Mouse (Mus musculus) right cerebral cortex, postnatal 4 days (tissue): ENCODE measurements around the gene Slc6a13.

ENCODE experiments used
- DNase-seq: peaks from one replicate; pipeline ENCODE4 v3.0.0-alpha.2; 2022

The Slc6a13 gene

DNA sequence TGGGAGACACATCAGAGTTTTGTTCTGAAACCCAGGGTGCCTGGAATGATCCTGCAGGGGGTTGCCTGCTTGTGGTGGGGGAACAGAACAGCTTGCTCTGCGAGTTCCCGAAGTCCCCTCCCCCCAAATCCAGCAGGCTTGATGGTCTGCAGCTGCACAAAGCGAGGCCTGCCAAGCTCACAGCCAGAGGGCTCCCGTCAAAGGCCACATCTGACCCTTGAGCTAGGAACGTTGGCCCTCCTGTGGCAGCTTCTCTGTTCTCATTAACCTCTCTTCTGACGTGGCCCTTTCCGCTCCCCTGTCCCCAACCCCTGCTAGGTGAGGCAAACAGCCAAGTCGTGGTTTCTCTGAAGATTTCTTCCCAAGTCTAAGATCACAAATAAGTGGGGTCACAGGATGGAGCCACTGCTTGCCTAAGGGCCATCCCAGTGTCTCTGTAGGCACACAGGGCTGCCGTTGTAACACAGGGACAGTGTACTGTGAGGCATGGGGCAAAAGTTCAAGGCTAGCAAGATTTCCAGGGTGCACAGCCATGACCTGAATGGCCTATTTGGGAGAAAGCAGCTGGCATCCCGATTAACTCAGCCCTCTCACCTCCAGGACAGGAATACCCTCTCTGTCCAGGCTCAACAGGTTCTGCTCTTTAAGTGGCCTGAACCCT, 30.0 kb downstream of the Slc6a13 start:
- DNase-seq = peak; percentile 26

DNA sequence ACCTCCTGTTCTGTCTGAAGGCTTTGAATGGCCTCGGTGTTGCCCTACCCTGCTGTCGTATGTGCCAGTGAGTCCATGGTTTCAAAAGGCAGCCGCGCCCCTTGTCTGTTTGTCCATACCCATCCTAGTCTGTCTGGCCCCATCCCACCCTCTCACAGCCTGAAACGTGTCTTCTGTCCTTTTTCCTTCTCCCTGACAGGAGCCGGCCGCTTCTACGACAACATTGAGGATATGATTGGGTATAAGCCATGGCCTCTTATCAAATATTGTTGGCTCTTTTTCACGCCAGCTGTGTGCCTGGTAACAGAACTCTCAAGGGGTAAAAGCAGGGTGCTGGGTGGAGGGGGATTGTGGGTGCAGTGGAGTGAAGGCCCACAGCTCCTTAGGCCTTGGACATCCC, 35.8 kb downstream of the Slc6a13 start:
- no peak for DNase-seq

DNA sequence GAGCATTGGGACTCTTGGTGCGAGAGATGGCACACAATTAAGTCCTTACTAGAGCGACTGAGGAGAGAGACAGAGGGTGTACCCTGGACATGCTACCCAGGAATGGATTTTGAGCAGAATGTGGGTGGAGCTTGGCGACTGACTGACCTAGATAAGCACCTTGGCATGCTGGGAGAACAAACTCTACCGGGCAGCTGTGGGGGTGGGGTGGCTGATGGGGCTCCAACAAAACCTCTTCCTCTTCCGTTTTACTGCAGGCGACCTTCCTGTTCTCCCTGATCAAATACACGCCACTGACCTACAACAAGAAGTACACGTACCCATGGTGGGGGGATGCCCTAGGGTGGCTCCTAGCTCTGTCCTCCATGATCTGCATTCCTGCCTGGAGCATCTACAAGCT, 36.5 kb downstream of the Slc6a13 start:
- DNase-seq = no peak

DNA sequence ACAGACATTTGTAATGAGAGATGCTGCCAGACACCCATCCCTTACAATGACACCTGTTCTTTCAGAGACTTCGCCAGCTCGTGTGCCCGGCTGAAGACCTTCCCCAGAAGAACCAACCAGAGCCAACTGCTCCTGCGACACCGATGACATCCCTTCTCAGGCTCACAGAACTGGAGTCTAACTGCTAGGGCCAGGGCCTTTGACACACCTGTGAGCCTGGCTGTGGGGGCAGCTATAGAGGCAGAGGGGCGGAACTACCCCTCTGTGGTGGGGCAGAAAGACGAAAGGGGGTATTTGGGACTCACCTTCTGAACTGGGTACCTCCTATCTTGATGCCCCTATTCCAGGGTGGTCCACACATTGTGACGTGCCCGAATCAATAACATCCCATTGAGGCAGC, 37.2 kb downstream of the Slc6a13 start:
- no peak for DNase-seq

DNA sequence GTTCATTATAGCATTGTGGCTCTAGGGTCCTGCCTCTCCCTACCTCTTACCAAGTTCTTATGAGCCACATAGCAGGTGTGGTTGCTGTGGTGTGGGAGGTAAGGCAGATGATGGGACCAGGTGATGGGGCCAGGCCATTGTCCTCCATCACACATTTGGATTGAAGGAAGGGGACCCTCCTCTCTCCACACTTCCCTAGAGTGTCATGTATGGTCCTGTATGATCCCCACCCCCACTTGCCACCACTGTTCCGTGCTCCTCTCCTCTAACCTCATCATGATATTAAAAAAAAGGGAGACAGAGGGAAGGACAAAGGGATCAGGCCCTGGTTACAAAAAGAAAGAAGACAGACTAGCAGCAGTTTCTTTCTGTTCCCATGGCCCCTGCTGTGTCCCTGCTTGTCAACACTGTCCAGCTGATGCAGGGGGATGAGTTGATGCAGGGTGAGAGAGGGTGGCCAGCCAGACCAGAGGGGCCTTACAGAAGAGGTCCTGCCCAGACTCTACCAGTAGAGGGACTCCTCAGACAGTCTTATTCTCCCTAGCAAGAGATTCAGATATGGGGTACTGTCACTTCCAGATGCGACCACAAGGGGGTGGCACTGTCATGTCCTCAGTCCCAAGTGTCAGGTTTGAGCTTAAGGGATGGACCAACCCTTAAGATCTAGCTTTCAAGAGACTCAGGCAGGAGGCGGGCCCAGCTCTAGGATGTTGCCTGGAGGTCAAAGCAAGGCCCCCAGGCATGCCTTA, 37.9 kb downstream of the Slc6a13 start:
- DNase-seq = peak; percentile 81

DNA sequence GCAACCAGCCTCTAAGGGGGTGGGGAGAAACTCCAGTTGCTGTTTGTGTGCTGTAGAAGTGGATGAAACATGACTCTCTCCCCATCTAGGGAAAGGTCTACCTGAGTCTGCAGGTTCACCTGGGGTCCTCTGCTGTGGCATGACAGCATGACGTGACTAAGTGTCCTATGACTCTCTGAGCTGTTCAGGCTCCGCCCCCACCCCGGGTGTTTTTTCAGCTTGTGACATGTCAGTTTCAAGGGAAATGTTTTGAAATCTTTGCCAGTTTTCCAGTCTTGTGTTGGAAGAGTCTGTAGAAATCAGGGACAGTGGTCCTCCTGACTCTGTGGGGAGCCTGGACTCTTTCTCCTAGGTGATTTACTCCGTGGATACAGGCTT, 38.5 kb downstream of the Slc6a13 start:
- no peak for DNase-seq

DNA sequence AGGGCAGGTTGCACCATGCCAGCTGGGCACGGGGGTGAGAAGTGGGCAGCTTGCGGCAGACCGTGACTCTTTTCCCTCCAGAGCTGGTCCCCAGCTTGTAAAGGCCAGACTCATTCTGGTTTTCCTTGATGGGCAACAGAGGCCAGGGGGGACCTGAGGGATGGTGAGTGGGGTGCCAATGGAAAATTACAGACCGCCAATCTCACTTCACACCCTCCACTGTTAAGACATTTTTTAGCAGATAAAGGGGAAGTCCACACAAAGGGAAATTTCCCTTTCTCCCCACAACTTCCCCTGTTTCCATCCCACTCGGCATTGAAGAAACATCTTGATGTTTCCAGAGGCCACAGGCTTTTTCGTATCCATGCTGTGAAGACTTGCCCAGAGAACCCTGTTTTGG, 41.6 kb downstream of the Slc6a13 start:
- DNase-seq = no peak

DNA sequence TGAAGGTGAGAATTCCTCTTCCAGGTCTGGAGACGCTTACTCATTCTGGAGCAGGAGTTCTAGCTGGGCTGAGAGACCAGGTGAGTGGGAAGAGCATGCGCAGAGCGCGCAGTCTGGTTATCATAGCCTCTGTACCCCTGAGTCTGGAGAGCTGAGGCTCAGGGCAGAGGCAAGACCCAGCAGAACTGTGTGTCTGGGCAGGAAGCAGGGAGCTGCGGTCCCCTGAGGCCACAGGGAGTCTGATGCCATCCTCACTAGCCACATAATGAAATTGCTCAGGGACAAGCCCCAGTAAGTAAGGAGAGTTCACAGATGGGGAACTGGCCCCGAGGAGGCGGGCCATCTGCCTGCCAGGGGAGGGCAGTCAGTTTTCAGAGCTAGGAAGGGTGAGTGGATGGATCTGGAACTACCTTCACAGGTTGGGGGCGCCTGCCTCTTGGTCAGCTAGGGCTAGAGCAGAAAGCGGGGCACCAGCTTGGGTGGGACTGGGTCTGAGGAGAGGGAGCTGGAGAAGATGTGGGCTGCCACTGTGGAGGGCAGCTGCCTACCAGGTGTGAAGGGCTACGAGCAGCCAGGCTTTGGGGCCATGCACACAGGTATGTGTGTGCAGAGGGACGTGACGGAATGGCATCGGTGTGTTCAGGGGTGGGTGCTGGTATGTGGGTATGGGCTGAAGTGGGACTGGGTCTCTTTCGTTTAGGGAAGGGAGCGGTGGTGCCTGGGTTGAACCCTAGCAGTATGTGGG, 43.2 kb downstream of the Slc6a13 start, which contains the start of gene Slc6a12:
Slc6a12 (plus strand) TSS at position 51 of the 745 bp plus-strand sequence.
- no peak for DNase-seq

DNA sequence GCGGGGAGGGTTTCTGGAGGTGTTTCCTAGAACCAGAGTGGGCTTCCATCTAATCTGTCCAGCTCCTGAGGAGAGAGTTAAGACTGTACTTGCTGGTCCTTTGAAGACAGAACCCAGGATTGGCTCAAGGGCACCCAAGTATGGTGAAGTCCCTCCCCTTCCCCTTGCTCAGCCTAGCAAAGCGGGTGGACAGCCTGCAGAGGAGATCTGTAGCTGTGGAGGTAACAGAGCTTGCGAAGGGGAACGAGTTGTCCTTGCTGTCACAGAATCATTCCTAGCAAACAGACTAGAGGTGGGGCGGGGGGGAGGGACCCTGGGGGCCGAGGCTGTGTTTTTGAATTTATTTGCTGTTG, 43.7 kb downstream of the Slc6a13 start:
- DNase-seq = no peak

DNA sequence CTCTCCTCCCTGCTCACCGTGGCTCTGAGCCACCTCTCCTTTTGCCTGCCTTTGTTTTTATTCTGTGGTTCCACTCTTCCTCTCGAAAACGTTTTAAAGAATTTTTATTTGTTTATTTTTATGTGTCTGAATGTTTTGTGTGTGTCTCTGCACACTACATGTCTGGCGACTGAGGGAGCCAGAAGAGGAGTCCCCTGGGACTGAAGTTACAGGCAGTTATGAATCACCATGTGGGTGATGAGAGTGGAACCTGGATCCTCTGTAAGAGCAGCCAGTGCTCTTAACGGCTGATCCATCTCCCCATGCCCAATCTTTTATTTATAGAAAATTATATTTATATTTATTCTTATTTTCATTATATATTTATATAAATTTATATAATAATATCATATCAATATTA, 44.3 kb downstream of the Slc6a13 start:
- no peak for DNase-seq

DNA sequence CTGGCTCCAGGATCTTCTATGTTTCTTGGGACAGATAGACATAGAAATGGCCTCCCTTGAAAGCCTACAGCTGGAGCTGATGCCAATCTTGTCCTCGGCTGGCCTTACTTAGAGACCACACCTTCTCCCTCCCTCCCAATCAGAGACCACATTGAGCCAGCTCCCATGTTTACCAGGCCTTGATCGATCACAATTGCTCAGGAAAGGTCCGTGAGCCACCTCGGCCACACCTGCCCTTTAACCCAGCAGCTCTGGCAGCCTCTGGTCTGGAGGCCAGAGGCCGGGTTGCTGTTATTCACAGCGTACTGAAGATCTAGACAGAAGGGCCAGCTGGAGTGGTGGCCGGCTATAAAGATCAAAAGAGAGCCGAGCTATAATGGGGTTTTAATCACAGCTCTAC, 46.4 kb downstream of the Slc6a13 start:
- no peak for DNase-seq

DNA sequence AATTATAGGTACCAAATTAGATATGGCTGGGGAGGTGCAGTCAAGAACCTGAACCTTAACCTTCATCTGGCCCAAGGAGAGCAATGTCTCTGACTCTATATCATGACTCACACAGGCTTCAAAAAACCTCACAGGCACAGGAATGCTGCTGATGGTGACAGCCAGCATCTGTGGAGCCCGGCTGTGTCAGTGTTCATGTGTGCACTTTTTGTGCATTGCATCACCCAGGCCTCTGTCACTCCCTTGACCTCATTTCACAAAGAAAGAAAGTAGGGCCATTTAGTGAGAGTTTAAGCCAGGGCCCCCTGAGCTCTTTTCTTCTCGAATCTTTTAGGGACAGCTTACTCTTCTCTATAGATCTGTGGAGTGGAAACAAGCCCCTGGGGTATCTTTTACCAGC, 52.2 kb downstream of the Slc6a13 start:
- no peak for DNase-seq

DNA sequence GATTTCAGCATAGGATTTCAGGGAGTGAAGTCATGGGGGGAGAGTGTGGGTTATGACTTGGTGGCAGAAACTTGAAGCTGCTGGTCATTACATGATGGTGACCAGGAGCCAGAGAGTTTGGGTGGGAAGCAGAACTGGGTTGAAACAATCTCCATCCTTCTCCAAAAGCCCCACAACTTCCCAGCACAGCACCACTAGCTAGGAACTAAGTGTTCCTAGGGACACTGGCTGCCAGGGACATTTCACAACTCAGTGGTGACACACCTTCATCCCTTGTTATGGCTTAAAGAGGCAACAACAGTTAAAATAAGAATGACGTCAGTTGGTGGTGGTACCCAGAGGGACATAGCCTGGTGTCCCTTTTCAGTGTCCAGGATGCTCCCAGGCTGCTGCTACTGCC, 56.0 kb downstream of the Slc6a13 start:
- DNase-seq = no peak

DNA sequence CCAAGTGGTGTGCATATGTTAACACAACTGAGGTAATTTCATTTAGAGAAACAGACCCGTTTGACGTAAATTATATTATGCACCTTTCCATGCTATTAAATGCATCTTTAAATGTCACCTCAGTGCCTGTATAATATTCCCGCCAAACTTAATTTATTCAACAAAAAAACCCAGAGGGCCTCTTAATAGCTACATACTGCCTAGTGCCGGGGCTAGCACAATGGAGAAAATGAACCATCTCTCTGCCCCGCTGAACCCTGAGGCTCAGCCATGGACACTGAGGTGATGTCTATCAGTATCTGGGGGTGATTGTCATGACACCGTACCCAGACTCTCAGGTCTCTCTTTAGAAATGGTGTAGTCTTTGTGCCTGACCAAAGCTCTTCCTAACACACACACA, 57.2 kb downstream of the Slc6a13 start:
- no peak for DNase-seq

DNA sequence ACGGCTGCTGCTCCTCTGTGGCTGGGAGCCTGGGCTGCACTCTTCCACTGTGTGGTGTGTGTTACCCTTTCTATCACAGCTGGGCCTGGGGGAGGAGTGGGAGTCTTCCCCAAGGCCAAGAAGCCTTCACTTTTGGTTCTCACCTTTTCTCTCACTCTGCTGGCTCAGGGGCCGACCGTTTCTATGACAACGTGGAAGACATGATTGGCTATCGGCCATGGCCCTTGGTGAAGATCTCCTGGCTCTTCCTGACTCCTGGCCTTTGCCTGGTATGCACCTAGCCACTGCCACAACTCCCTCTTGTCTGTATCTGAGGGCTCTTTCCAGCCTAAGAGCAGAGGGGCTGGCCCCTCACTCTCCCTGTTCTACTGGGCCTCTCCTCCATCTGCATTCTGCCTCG, 63.0 kb downstream of the Slc6a13 start:
- no peak for DNase-seq

DNA sequence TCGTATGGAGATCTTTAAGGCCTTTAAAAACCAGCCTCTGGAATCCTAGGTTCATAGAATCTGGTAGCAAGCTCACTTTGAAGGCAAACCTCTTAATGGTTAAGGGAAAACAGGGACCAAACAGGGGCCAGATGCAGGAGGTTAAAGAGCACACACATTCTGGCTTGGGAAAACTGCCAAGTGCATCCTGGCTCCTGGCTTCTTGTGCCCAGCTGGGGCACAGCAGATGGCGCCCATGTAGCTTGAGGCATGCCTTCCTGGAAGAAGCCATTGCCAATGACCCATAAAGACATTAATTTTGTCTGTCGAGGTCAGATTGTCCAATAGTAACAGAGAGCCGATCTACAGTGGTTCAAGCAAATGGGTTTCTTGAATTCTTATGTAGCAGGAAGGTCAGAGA, 63.9 kb downstream of the Slc6a13 start:
- DNase-seq = no peak

DNA sequence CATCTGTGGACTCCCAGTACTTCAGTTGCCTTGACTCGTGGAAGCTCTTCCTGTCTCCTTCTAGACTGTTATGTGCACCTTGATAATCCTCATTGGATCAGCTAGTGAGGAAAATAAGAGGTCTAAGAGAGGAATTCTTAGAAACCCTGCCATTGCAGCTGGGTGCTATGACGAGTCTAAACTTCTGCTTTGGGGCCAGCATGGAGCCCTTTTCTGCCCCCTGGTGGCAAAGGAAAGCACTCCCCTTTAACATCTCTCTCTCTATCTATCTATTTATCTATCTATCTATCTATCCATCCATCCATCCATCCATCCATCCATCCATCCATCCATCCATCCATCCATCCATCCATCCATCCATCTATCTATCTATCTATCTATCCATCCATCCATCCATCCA, 66.5 kb downstream of the Slc6a13 start:
- DNase-seq = peak; percentile 30

DNA sequence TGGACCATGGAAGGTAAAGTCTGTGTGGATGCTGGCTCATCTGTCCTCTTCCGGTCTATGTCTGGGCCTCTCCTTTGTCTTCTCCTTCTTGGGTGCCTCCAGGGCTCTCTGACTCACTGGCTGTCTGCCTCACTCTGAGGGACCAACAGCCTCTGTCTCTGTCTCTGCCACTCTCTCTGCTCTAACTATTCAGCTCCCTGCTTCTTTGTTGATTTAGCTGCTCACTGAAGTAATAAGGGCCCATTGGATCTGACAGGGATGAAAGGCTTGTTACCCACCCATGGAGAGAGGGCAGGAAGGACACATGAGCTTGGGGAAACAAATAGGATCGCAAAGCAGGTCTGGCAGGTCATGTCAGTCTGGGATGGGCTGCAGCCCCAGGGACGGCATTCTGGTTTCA, 67.1 kb downstream of the Slc6a13 start:
- DNase-seq = no peak

DNA sequence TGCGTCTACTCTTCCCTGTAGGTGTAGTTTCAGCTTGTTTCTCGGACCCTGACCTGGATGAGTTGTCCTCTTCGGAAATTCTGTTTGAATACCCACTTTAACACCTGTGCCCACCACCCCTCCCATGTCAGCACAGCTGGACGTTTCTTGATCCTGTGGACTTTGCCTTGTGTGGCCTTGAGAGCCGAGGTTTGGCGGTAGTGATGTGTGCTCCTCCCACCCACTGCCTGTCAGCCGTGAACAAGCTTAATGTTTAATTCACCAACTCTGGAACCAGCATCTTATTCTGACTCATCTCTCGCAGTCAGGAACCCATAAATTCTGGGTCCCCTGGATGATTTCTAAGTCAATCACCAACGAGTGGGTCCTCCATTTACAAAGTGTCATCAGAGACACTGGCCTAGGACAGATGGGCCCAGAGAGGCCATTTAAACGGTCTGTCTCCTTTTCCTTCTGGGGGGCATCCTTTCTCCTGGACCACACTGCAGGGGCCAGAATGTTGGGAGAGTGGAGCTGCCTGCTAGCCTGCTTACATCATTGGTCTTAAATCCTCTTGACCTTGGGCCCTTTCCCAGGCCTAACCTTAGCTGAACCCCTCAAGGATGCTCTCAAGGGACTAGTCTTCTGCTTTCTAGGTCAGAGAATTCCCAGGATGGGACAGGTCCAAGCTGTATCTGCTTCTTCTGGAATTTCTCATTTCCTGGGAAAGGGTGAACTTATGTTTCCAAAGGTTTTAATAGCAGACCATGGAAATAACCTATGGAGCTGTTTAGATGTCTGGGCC, 71.4 kb downstream of the Slc6a13 start:
- no peak for DNase-seq

DNA sequence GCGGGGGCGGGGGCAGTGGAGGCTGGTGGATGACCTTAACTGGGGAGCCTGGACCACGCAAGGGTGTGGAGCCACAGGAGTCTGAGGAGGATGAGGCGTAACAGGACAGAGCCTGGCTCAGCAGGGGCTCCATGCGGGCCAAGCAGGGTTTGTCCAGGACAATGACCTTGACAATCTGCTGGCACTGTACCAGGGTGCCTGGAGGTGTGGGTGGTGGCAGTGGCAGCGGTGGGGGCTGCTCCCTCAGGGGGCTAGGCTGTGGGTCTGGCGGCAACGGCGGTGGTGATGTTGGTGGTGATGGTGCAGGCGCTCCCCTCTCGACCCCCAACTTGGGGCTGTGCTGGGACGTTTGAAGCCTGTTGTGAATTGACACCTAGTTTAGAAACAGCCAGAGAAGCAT, 76.1 kb downstream of the Slc6a13 start:
- DNase-seq = no peak

DNA sequence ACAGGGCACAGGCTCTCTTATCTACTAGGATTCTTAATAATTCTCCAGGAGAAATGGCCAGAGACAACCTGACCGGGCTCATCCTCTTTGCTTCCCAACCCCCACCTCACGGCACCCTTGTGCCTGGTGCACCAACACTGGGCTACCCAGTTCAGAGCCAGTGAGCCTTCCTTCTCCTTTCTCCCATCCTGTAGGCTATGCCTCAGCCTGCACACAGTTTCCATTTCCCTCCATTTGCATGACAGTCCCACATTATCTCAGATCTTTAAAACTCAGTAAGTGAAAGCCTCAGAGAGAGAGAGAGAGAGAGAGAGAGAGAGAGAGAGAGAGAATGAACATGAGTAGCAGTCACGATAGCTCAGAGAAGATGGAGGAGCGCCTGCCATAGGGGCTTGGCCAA, 78.2 kb downstream of the Slc6a13 start:
- DNase-seq = no peak

DNA sequence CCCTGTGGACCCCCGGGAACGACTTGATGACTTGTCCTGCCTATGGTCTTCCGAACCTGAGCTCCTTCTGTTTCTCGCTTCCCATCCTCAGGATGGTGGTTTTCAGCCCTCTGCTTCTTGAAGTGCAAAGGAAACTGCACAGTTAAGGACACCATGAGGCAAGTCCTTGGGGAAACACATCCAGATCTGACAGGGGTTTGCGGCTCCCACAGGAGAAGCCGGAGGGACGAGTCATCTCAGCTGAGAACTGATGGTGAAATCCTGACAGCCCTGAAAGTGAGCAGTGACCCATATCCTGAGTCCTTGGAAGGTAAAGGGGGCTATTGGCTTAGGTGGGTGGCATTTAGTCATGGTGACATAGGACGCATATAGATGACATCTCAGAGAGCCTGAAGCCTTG, 80.5 kb downstream of the Slc6a13 start:
- no peak for DNase-seq

DNA sequence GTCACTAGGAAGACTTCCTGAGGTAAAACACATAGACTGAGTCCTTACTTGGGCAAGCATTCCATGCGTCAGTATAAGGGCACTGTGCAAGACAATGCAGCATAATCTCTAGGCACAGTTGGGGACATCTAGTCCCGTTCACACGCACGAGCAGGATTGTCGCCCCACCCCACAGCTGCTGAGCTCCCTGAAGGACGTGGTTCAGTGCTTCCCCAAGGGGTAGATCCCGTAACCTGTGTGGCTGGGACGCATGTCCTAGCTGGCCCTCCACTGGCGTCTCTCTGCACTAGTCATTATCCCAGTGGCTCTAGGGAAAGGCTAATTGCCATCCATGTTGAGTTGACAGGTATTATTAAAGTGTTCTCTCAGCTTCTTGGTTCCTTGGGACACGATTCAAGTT, 82.0 kb downstream of the Slc6a13 start:
- DNase-seq = no peak
